In genomic region chr10:80372706-80373105, GRCm38 (mm10) we compare ENCODE assay signal across 22 mouse cellular contexts. TPM values are rescaled to one million over a fixed set of nuclear protein-coding genes. Genes with fewer than 3 reads are reported as not detected.
DNase-seq lines count a peak whose midpoint lies in the region; ATAC-seq and TF ChIP-seq lines count a peak whose summit lies in the region.
"Had no signal": no experiment of that assay in that cellular context is flagged by ENCODE, and none has a peak within 500 bp of the region (broad histone marks: within the 10 kb centered on the region; RNA-seq: fewer than 3 reads in every experiment).

No protein-coding gene starts in this region.

- H3K4me1 ChIP-seq in hindbrain, embryonic 13.5 days (replicated peaks) = peaks cover 10% of the 10 kb centered on the region
- H3K4me1 ChIP-seq in hindbrain, embryonic 16.5 days (ENCODE audit: control insufficient read depth, insufficient read depth, low read depth, low read length) = peaks cover 7% of the 10 kb centered on the region
- H3K4me1 ChIP-seq in midbrain, embryonic 10.5 days = peaks cover 14% of the 10 kb centered on the region
- H3K4me1 ChIP-seq in midbrain, postnatal 0 days (ENCODE audit: insufficient read depth, low read length) = no peaks in the 10 kb centered on the region; the same call in 1 of the 2 replicates
- H3K4me1 ChIP-seq in E14TG2a.4 (replicated peaks; ENCODE audit: low read depth, low read length) = peaks cover 33% of the 10 kb centered on the region
- H3K4me1 ChIP-seq in embryonic facial prominence, embryonic 10.5 days = peaks cover 17% of the 10 kb centered on the region

- WGBS in hindbrain, embryonic 13.5 days = 79% methylated on average over 6 of the region's 6 CpGs
- 83% methylated on average over 6 of the region's 6 CpGs for WGBS in hindbrain, embryonic 16.5 days
- WGBS in midbrain, embryonic 10.5 days = 85% methylated on average over 6 of the region's 6 CpGs
- 83% methylated on average over 6 of the region's 6 CpGs for WGBS in midbrain, postnatal 0 days
- 78% methylated on average over 6 of the region's 6 CpGs for WGBS in embryonic facial prominence, embryonic 10.5 days

- ATAC-seq in hindbrain, embryonic 13.5 days (ENCODE audit: low FRiP score) = no peak
- no peak for ATAC-seq in hindbrain, embryonic 16.5 days
- ATAC-seq in midbrain, postnatal 0 days (ENCODE audit: low FRiP score) = no peak
- ATAC-seq: forebrain, embryonic 16.5 days; hindbrain, postnatal 0 days; intestine, embryonic 16.5 days; liver, embryonic 12.5 days had no signal

- TF ChIP-seq CTCF in midbrain, postnatal 0 days (IDR thresholded peaks at IDR 0.05) = no peak
- no peak for TF ChIP-seq CTCF in E14TG2a.4 (conservative IDR thresholded peaks at IDR 0.05; ENCODE audit: low read length)

- no peaks in the 10 kb centered on the region for H3K9me3 ChIP-seq in hindbrain, embryonic 13.5 days
- no peaks in the 10 kb centered on the region for H3K9me3 ChIP-seq in hindbrain, embryonic 16.5 days (ENCODE audit: control insufficient read depth, low read length)
- H3K9me3 ChIP-seq in midbrain, embryonic 10.5 days (replicated peaks) = peaks cover 7% of the 10 kb centered on the region
- H3K9me3 ChIP-seq in midbrain, postnatal 0 days (ENCODE audit: low read length) = no peaks in the 10 kb centered on the region
- peaks cover 3% of the 10 kb centered on the region; the same call in 1 of the 2 replicates for H3K9me3 ChIP-seq in E14TG2a.4 (ENCODE audit: low read length)
- peaks cover 6% of the 10 kb centered on the region; the same call in 1 of the 2 replicates for H3K9me3 ChIP-seq in embryonic facial prominence, embryonic 10.5 days

- 0 out of 2 replicates have a peak overlapping the region, but pooled peaks have one; percentile 35 for H3K9ac ChIP-seq in hindbrain, embryonic 13.5 days
- H3K9ac ChIP-seq in hindbrain, embryonic 16.5 days (ENCODE audit: low read depth, low read length) = no peak overlapping the region; the same call in 1 of the 2 replicates
- H3K9ac ChIP-seq in midbrain, postnatal 0 days (replicated peaks; ENCODE audit: low read length, poor library complexity, severe bottlenecking) = no peak overlapping the region
- H3K9ac ChIP-seq: liver, embryonic 12.5 days had no signal

- no peak overlapping the region for H3K27ac ChIP-seq in hindbrain, embryonic 13.5 days
- H3K27ac ChIP-seq in hindbrain, embryonic 16.5 days (ENCODE audit: low read depth, low read length) = no peak overlapping the region
- no peak overlapping the region for H3K27ac ChIP-seq in midbrain, embryonic 10.5 days (replicated peaks)
- no peak overlapping the region for H3K27ac ChIP-seq in midbrain, postnatal 0 days (ENCODE audit: low read depth, low read length)
- H3K27ac ChIP-seq in embryonic facial prominence, embryonic 10.5 days (replicated peaks) = 0 out of 2 replicates have a peak overlapping the region, but pooled peaks have one; percentile 16
- H3K27ac ChIP-seq: gastrocnemius, adult 2 months; limb, embryonic 13.5 days; liver, embryonic 12.5 days had no signal

- H3K27me3 ChIP-seq in hindbrain, embryonic 13.5 days = peaks cover 16% of the 10 kb centered on the region
- no peaks in the 10 kb centered on the region for H3K27me3 ChIP-seq in hindbrain, embryonic 16.5 days (replicated peaks; ENCODE audit: control insufficient read depth, insufficient read depth, low read length)
- peaks cover 16% of the 10 kb centered on the region for H3K27me3 ChIP-seq in midbrain, embryonic 10.5 days (ENCODE audit: low read depth, poor library complexity, severe bottlenecking)
- H3K27me3 ChIP-seq in midbrain, postnatal 0 days (ENCODE audit: insufficient read depth, low read length) = no peaks in the 10 kb centered on the region
- H3K27me3 ChIP-seq in E14TG2a.4 (ENCODE audit: insufficient read depth, low read length) = peaks cover 30% of the 10 kb centered on the region
- peaks cover 23% of the 10 kb centered on the region for H3K27me3 ChIP-seq in embryonic facial prominence, embryonic 10.5 days (replicated peaks; ENCODE audit: low read depth, poor library complexity, severe bottlenecking)
- H3K27me3 ChIP-seq: limb, embryonic 13.5 days had no signal

- H3K4me2 ChIP-seq in hindbrain, embryonic 13.5 days = no peak overlapping the region
- H3K4me2 ChIP-seq in hindbrain, embryonic 16.5 days (ENCODE audit: low read length) = no peak overlapping the region
- no peak overlapping the region for H3K4me2 ChIP-seq in midbrain, postnatal 0 days (ENCODE audit: low read depth, low read length, poor library complexity, severe bottlenecking)
- H3K4me2 ChIP-seq: liver, embryonic 12.5 days; midbrain, embryonic 11.5 days had no signal

- H3K4me3 ChIP-seq in hindbrain, embryonic 13.5 days = no peak overlapping the region
- H3K4me3 ChIP-seq in hindbrain, embryonic 16.5 days (ENCODE audit: low read length) = no peak overlapping the region
- peak overlapping the region; percentile 20; the same call in 1 of the 2 replicates for H3K4me3 ChIP-seq in midbrain, embryonic 10.5 days
- H3K4me3 ChIP-seq in midbrain, postnatal 0 days (ENCODE audit: low read depth, low read length) = no peak overlapping the region
- H3K4me3 ChIP-seq in E14TG2a.4 (replicated peaks; ENCODE audit: low read length) = 0 out of 2 replicates have a peak overlapping the region, but pooled peaks have one; percentile 1
- H3K4me3 ChIP-seq in embryonic facial prominence, embryonic 10.5 days = no peak overlapping the region
- H3K4me3 ChIP-seq: gastrocnemius, adult 2 months; liver, embryonic 12.5 days had no signal

- no peak for DNase-seq in midbrain, embryonic 10.5 days (ENCODE audit: low spot score)
- DNase-seq in midbrain, postnatal 0 days (ENCODE audit: low spot score) = no peak
- DNase-seq in embryonic facial prominence, embryonic 10.5 days (ENCODE audit: low spot score) = no peak
- no peak for DNase-seq in cerebellum, postnatal 14 days
- DNase-seq: adrenal gland, adult 2 months; cerebellum, adult 2 months; gastrocnemius, adult 2 months; kidney, adult 9 months; kidney, postnatal 14 days; lung, adult 18-20 months; lung, postnatal 10 days had no signal

- no peaks in the 10 kb centered on the region for H3K36me3 ChIP-seq in hindbrain, embryonic 13.5 days
- no peaks in the 10 kb centered on the region for H3K36me3 ChIP-seq in hindbrain, embryonic 16.5 days (ENCODE audit: control insufficient read depth, insufficient read depth, low read length)
- no peaks in the 10 kb centered on the region for H3K36me3 ChIP-seq in midbrain, embryonic 10.5 days
- H3K36me3 ChIP-seq in midbrain, postnatal 0 days (ENCODE audit: insufficient read depth, low read length) = no peaks in the 10 kb centered on the region
- H3K36me3 ChIP-seq in E14TG2a.4 (ENCODE audit: insufficient read depth, low read length) = no peaks in the 10 kb centered on the region
- no peaks in the 10 kb centered on the region for H3K36me3 ChIP-seq in embryonic facial prominence, embryonic 10.5 days (replicated peaks)
- H3K36me3 ChIP-seq: G1E; limb, embryonic 13.5 days; liver, embryonic 12.5 days had no signal

RNA-seq across cellular contexts. Expression of gene Mex3d, which starts 14.8 kb away (rescaled TPM):
- polyA plus RNA-seq in hindbrain, embryonic 13.5 days (2015; fragmentation: Nextera tagmentation; extraction: Ambion mirVana) = 14.8 and 16.5 TPM in 2 replicates
- polyA plus RNA-seq in hindbrain, embryonic 16.5 days (2015; fragmentation: Nextera tagmentation; extraction: Ambion mirVana) = 9.1 and 9.2 TPM in 2 replicates
- 6.3 and 6.4 TPM in 2 replicates for polyA plus RNA-seq in midbrain, embryonic 10.5 days (2016; fragmentation: Nextera tagmentation; extraction: Ambion mirVana)
- total RNA-seq in midbrain, postnatal 0 days (2014; rRNA removed) = 118 and 147 TPM in 2 replicates
- polyA plus RNA-seq in midbrain, postnatal 0 days (2015; fragmentation: Nextera tagmentation; extraction: Ambion mirVana) = 12.5 and 13.9 TPM in 2 replicates
- polyA plus RNA-seq in embryonic facial prominence, embryonic 10.5 days (2016; fragmentation: Nextera tagmentation; extraction: Ambion mirVana) = 6.4 and 7.1 TPM in 2 replicates

RNA-seq across cellular contexts. Expression of gene Plk5, which starts 16.4 kb away (rescaled TPM):
- polyA plus RNA-seq in hindbrain, embryonic 13.5 days (2015; fragmentation: Nextera tagmentation; extraction: Ambion mirVana) = 1.2 and 1.7 TPM in 2 replicates
- 9.3 and 11.0 TPM in 2 replicates for polyA plus RNA-seq in hindbrain, embryonic 16.5 days (2015; fragmentation: Nextera tagmentation; extraction: Ambion mirVana)
- polyA plus RNA-seq in midbrain, embryonic 10.5 days (2016; fragmentation: Nextera tagmentation; extraction: Ambion mirVana) = 0.12 and 0.32 TPM in 2 replicates
- 17.5 and 23.1 TPM in 2 replicates for total RNA-seq in midbrain, postnatal 0 days (2014; rRNA removed)
- 12.5 and 12.8 TPM in 2 replicates for polyA plus RNA-seq in midbrain, postnatal 0 days (2015; fragmentation: Nextera tagmentation; extraction: Ambion mirVana)
- polyA plus RNA-seq in embryonic facial prominence, embryonic 10.5 days (2016; fragmentation: Nextera tagmentation; extraction: Ambion mirVana) = 0.37 and 0.43 TPM in 2 replicates
- total RNA-seq: G1E; hematopoietic stem cell, adult 5-6 weeks had no signal
- polyA plus RNA-seq: G1E had no signal

RNA-seq across cellular contexts. Expression of gene Adamtsl5, which starts 24.5 kb away (rescaled TPM):
- 0.42 and 0.66 TPM in 2 replicates for polyA plus RNA-seq in hindbrain, embryonic 13.5 days (2015; fragmentation: Nextera tagmentation; extraction: Ambion mirVana)
- 1.1 and 1.8 TPM in 2 replicates for polyA plus RNA-seq in hindbrain, embryonic 16.5 days (2015; fragmentation: Nextera tagmentation; extraction: Ambion mirVana)
- polyA plus RNA-seq in midbrain, embryonic 10.5 days (2016; fragmentation: Nextera tagmentation; extraction: Ambion mirVana) = 0.48 and 0.91 TPM in 2 replicates
- total RNA-seq in midbrain, postnatal 0 days (2014; rRNA removed) = 0.71 and 0.77 TPM in 2 replicates
- 0.62 and 0.71 TPM in 2 replicates for polyA plus RNA-seq in midbrain, postnatal 0 days (2015; fragmentation: Nextera tagmentation; extraction: Ambion mirVana)
- 0.65 and 0.88 TPM in 2 replicates for polyA plus RNA-seq in embryonic facial prominence, embryonic 10.5 days (2016; fragmentation: Nextera tagmentation; extraction: Ambion mirVana)

RNA-seq across cellular contexts. Expression of gene Mbd3, which starts 26.6 kb away (rescaled TPM):
- polyA plus RNA-seq in hindbrain, embryonic 13.5 days (2015; fragmentation: Nextera tagmentation; extraction: Ambion mirVana) = 230 TPM in 2 replicates
- 196 and 207 TPM in 2 replicates for polyA plus RNA-seq in hindbrain, embryonic 16.5 days (2015; fragmentation: Nextera tagmentation; extraction: Ambion mirVana)
- polyA plus RNA-seq in midbrain, embryonic 10.5 days (2016; fragmentation: Nextera tagmentation; extraction: Ambion mirVana) = 338 and 351 TPM in 2 replicates
- 30.4 and 47.0 TPM in 2 replicates for total RNA-seq in midbrain, postnatal 0 days (2014; rRNA removed)
- 154 and 157 TPM in 2 replicates for polyA plus RNA-seq in midbrain, postnatal 0 days (2015; fragmentation: Nextera tagmentation; extraction: Ambion mirVana)
- polyA plus RNA-seq in embryonic facial prominence, embryonic 10.5 days (2016; fragmentation: Nextera tagmentation; extraction: Ambion mirVana) = 371 and 377 TPM in 2 replicates

RNA-seq across cellular contexts. Expression of gene Uqcr11, which starts 33.9 kb away (rescaled TPM):
- 575 and 577 TPM in 2 replicates for polyA plus RNA-seq in hindbrain, embryonic 13.5 days (2015; fragmentation: Nextera tagmentation; extraction: Ambion mirVana)
- 704 and 759 TPM in 2 replicates for polyA plus RNA-seq in hindbrain, embryonic 16.5 days (2015; fragmentation: Nextera tagmentation; extraction: Ambion mirVana)
- polyA plus RNA-seq in midbrain, embryonic 10.5 days (2016; fragmentation: Nextera tagmentation; extraction: Ambion mirVana) = 610 and 635 TPM in 2 replicates
- 295 and 379 TPM in 2 replicates for total RNA-seq in midbrain, postnatal 0 days (2014; rRNA removed)
- 638 and 795 TPM in 2 replicates for polyA plus RNA-seq in midbrain, postnatal 0 days (2015; fragmentation: Nextera tagmentation; extraction: Ambion mirVana)
- 615 and 629 TPM in 2 replicates for polyA plus RNA-seq in embryonic facial prominence, embryonic 10.5 days (2016; fragmentation: Nextera tagmentation; extraction: Ambion mirVana)

Comparison
In these comparisons a context has a peak if more than half of its experiments do, and no peak if none do; other contexts are left out.
1. H3K4me3 ChIP-seq: peak in midbrain, embryonic 10.5 days (single experiment) and E14TG2a.4 (single experiment); none in hindbrain, embryonic 13.5 days (single experiment), hindbrain, embryonic 16.5 days (single experiment), midbrain, postnatal 0 days (single experiment) and embryonic facial prominence, embryonic 10.5 days (single experiment).